Mouse (Mus musculus) adrenal gland, adult 2 months (tissue): ENCODE data around the gene Ddx21. TPM values are rescaled to one million over a fixed set of nuclear protein-coding genes. Genes with fewer than 3 reads are reported as not detected.

ENCODE experiments used
- DNase-seq: peaks from one replicate; pipeline ENCODE4 v3.0.0; 2021
- polyA plus RNA-seq: library from polyadenylated mRNA; depleted of rRNA; stranded (reverse); fragments of >200 nt; gene quantifications from 2 replicates; pipeline ENCODE4 v1.2.3, GENCODE M21; 2012
- total RNA-seq, 2 experiments: library from RNA; stranded (reverse); gene quantifications; 2 replicates each; pipeline ENCODE4 v1.2.3; 2021

The Ddx21 gene
- total and polyA plus RNA-seq, 3 experiments = 4.7 to 74.4 (median 54.7) TPM

GRCm38 (mm10) chr10:62570126-62570871, 31.8 kb downstream of the Ddx21 start:
- no peak for DNase-seq

- no peak for DNase-seq
Measured at GRCm38 (mm10) chr10:62568861-62569260, 33.2 kb downstream of the Ddx21 start.

GRCm38 (mm10) chr10:62557736-62558135, 44.3 kb downstream of the Ddx21 start:
- no peak for DNase-seq

GRCm38 (mm10) chr10:62556558-62556901, 45.6 kb downstream of the Ddx21 start:
- DNase-seq = no peak

GRCm38 (mm10) chr10:62555705-62556557, 46.1 kb downstream of the Ddx21 start:
- DNase-seq = no peak

GRCm38 (mm10) chr10:62553611-62554091, 48.4 kb downstream of the Ddx21 start:
- no peak for DNase-seq

GRCm38 (mm10) chr10:62550787-62551300, 51.2 kb downstream of the Ddx21 start:
- DNase-seq = no peak

- peak; percentile 69 for DNase-seq
Measured at GRCm38 (mm10) chr10:62549523-62550166, 52.4 kb downstream of the Ddx21 start.

- no peak for DNase-seq
Measured at GRCm38 (mm10) chr10:62546441-62546840, 55.6 kb downstream of the Ddx21 start.

- no peak for DNase-seq
Measured at GRCm38 (mm10) chr10:62545759-62546158, 56.3 kb downstream of the Ddx21 start.

- no peak for DNase-seq
Measured at GRCm38 (mm10) chr10:62544316-62544715, 57.8 kb downstream of the Ddx21 start.

GRCm38 (mm10) chr10:62543399-62543808, 58.7 kb downstream of the Ddx21 start:
- peak; percentile 35 for DNase-seq

GRCm38 (mm10) chr10:62542928-62543327, 59.2 kb downstream of the Ddx21 start:
- DNase-seq = no peak

- DNase-seq = no peak
Measured at GRCm38 (mm10) chr10:62542507-62542906, 59.6 kb downstream of the Ddx21 start.

- no peak for DNase-seq
Measured at GRCm38 (mm10) chr10:62541499-62541898, 60.6 kb downstream of the Ddx21 start.

GRCm38 (mm10) chr10:62540800-62541199, 61.3 kb downstream of the Ddx21 start:
- DNase-seq = no peak

GRCm38 (mm10) chr10:62534509-62534908, 67.6 kb downstream of the Ddx21 start:
- no peak for DNase-seq

GRCm38 (mm10) chr10:62532832-62533231, 69.2 kb downstream of the Ddx21 start:
- peak; percentile 34 for DNase-seq
